Mouse (Mus musculus) liver, embryonic 13.5 days (tissue): ENCODE results near the gene Sh2b3. TPM values are rescaled to one million over a fixed set of nuclear protein-coding genes. Genes with fewer than 3 reads are reported as not detected.
"Not testable (repeated sequence)": the region's sequence is repeated elsewhere in the genome, so short reads cannot be mapped to it uniquely, and the experiment has no call there.

ENCODE experiments used
- ATAC-seq: fragments of 200-750 bp; cut with Nextera tagmentation; 2 replicates; pipeline ENCODE4 v1.8.0; 2017; ENCODE audit warnings: low read depth, mild to moderate bottlenecking, moderate number of reproducible peaks, moderate library complexity
- DNase-seq: peaks from one replicate; pipeline ENCODE4 v3.0.0; 2022
- H3K27ac ChIP-seq: fragments of 300-500 bp; sonication (generic); 2 replicates; pipeline ENCODE4 v1.5.1; 2015; ENCODE audit warnings: moderate library complexity, mild to moderate bottlenecking, inconsistent platforms
- H3K27me3 ChIP-seq: fragments of 300-500 bp; sonication (generic); 2 replicates; pipeline ENCODE4 v1.6.1; 2015; ENCODE audit warnings: mild to moderate bottlenecking, inconsistent platforms
- H3K36me3 ChIP-seq: fragments of 300-500 bp; sonication (generic); 2 replicates; pipeline ENCODE4 v1.6.1; 2015; ENCODE audit warnings: mild to moderate bottlenecking, inconsistent platforms
- H3K4me1 ChIP-seq: fragments of 300-500 bp; sonication (generic); replicated peaks from 2 replicates; pipeline ENCODE4 v1.6.1; 2015; ENCODE audit warnings: inconsistent platforms
- H3K4me2 ChIP-seq: fragments of 300-500 bp; sonication (generic); 2 replicates; pipeline ENCODE4 v1.6.1; 2015; ENCODE audit warnings: inconsistent platforms, mild to moderate bottlenecking, moderate library complexity
- H3K4me3 ChIP-seq: fragments of 300-500 bp; sonication (generic); replicated peaks from 2 replicates; pipeline ENCODE4 v1.5.1; 2015; ENCODE audit warnings: mild to moderate bottlenecking, inconsistent platforms
- H3K9ac ChIP-seq: fragments of 300-500 bp; sonication (generic); 2 replicates; pipeline ENCODE4 v1.6.1; 2015; ENCODE audit warnings: mild to moderate bottlenecking, inconsistent platforms
- H3K9me3 ChIP-seq: fragments of 300-500 bp; sonication (generic); replicated peaks from 2 replicates; pipeline ENCODE4 v1.6.1; 2016; ENCODE audit warnings: inconsistent platforms
- WGBS: fragments of 180-500 bp; shearing (Covaris S2); methylation state at CpG from one replicate; pipeline ENCODE4 v1.1.7; 2015; ENCODE audit not compliant: insufficient replicate concordance; 5-methylcytosine and 5-hydroxymethylcytosine counted together
- polyA plus RNA-seq: library from polyadenylated mRNA; unstranded; fragments of >200 nt; fragmentation: Nextera tagmentation; extraction: Ambion mirVana; gene quantifications from 2 replicates; pipeline ENCODE4 v1.2.1, GENCODE M21; 2015

Gene Sh2b3
- polyA plus RNA-seq, 1 experiment from 2014 or later = 6.1 TPM

- peaks cover 3% of the 10 kb centered on the region; the same call in 1 of the 2 replicates for H3K4me1 ChIP-seq
- H3K27me3 ChIP-seq = no peaks in the 10 kb centered on the region
- no peak overlapping the region for H3K27ac ChIP-seq
- 0 out of 2 replicates have a peak, but pooled peaks cover 3% of the 10 kb centered on the region for H3K9me3 ChIP-seq
- H3K4me3 ChIP-seq = no peak overlapping the region
- DNase-seq (no peak), ATAC-seq (no peak)
- no peaks in the 10 kb centered on the region for H3K36me3 ChIP-seq
- WGBS = 41% methylated on average over 5 of the region's 5 CpGs
- no peak overlapping the region for H3K9ac ChIP-seq
- no peak overlapping the region for H3K4me2 ChIP-seq
Measured at GRCm38 (mm10) chr5:121861964-121862363, 24.5 kb upstream of the Sh2b3 start.

- ATAC-seq = no peak
- H3K4me2 ChIP-seq = no peak overlapping the region
- no peak overlapping the region; the same call in 1 of the 2 replicates for H3K27ac ChIP-seq
- no peaks in the 10 kb centered on the region for H3K27me3 ChIP-seq
- no peak overlapping the region for H3K4me3 ChIP-seq
- DNase-seq = no peak
- H3K9ac ChIP-seq = no peak overlapping the region
- 0 out of 2 replicates have a peak, but pooled peaks cover 3% of the 10 kb centered on the region for H3K9me3 ChIP-seq
- peaks cover 9% of the 10 kb centered on the region; the same call in 1 of the 2 replicates for H3K4me1 ChIP-seq
- 67% methylated on average over 12 of the region's 12 CpGs for WGBS
- peaks cover 3% of the 10 kb centered on the region for H3K36me3 ChIP-seq
Measured at GRCm38 (mm10) chr5:121858427-121858826, 21.0 kb upstream of the Sh2b3 start.

- Histone ChIP-seq H3K4me3 (no peak overlapping the region), H3K27ac (no peak overlapping the region), H3K4me2 (no peak overlapping the region), H3K4me1 (peaks cover 11% of the 10 kb centered on the region), H3K36me3 (peaks cover 12% of the 10 kb centered on the region), H3K27me3 (no peaks in the 10 kb centered on the region), H3K9me3 (0 out of 2 replicates have a peak, but pooled peaks cover 3% of the 10 kb centered on the region), H3K9ac (no peak overlapping the region)
- ATAC-seq = no peak
- no peak for DNase-seq
- WGBS = 69% methylated on average over 11 of the region's 11 CpGs
Measured at GRCm38 (mm10) chr5:121856740-121857139, 19.3 kb upstream of the Sh2b3 start.

GRCm38 (mm10) chr5:121854768-121855167, 17.3 kb upstream of the Sh2b3 start:
- ATAC-seq (no peak), DNase-seq (no peak)
- peaks cover 29% of the 10 kb centered on the region for H3K4me1 ChIP-seq
- H3K9me3 ChIP-seq = no peaks in the 10 kb centered on the region
- no peak overlapping the region for H3K4me2 ChIP-seq
- no peaks in the 10 kb centered on the region for H3K27me3 ChIP-seq
- H3K36me3 ChIP-seq = peaks cover 19% of the 10 kb centered on the region
- H3K4me3 ChIP-seq = no peak overlapping the region
- H3K9ac ChIP-seq = no peak overlapping the region
- no peak overlapping the region for H3K27ac ChIP-seq
- 76% methylated on average over 10 of the region's 10 CpGs for WGBS

- no peak overlapping the region for H3K4me2 ChIP-seq
- no peaks in the 10 kb centered on the region for H3K27me3 ChIP-seq
- no peak overlapping the region for H3K9ac ChIP-seq
- WGBS = 75% methylated on average over 9 of the region's 9 CpGs
- peaks cover 37% of the 10 kb centered on the region for H3K4me1 ChIP-seq
- peak; percentile 59 for ATAC-seq
- H3K36me3 ChIP-seq = peaks cover 19% of the 10 kb centered on the region
- peak overlapping the region; percentile 56 for H3K27ac ChIP-seq
- no peak overlapping the region for H3K4me3 ChIP-seq
- no peak for DNase-seq
- H3K9me3 ChIP-seq = no peaks in the 10 kb centered on the region
Measured at GRCm38 (mm10) chr5:121853368-121854051, 16.1 kb upstream of the Sh2b3 start.

- H3K27ac ChIP-seq = peak overlapping the region; percentile 21; the same call in 1 of the 2 replicates
- DNase-seq = no peak
Measured at GRCm38 (mm10) chr5:121849478-121850349, 12.3 kb upstream of the Sh2b3 start.

GRCm38 (mm10) chr5:121848743-121849142, 11.3 kb upstream of the Sh2b3 start, which contains the start of gene Pheta1:
TSS of gene Pheta1 (plus strand) at chr5:121848984.
- WGBS = under 1% methylated on average over 42 of the region's 42 CpGs
- Histone ChIP-seq H3K4me2 (peak within 1 kb of the TSS; percentile 95), H3K9me3 (no peaks in the 10 kb centered on the region), H3K27me3 (peaks cover 20% of the 10 kb centered on the region), H3K4me3 (peak within 1 kb of the TSS; percentile 85), H3K27ac (peak within 1 kb of the TSS; percentile 78), H3K9ac (peak within 1 kb of the TSS; percentile 80), H3K4me1 (peaks cover 52% of the 10 kb centered on the region), H3K36me3 (peaks cover 19% of the 10 kb centered on the region)
- ATAC-seq (peak; percentile 88), DNase-seq (peak; percentile 86)

More at GRCm38 (mm10) chr5:121849478-121850349, 12.3 kb upstream of the Sh2b3 start:
- peaks cover 11% of the 10 kb centered on the region for H3K27me3 ChIP-seq
- peak overlapping the region; percentile 85 for H3K4me3 ChIP-seq
- peaks cover 19% of the 10 kb centered on the region for H3K36me3 ChIP-seq
- peaks cover 55% of the 10 kb centered on the region for H3K4me1 ChIP-seq
- no peaks in the 10 kb centered on the region for H3K9me3 ChIP-seq
- no peak for ATAC-seq
- peak overlapping the region; percentile 80 for H3K9ac ChIP-seq
- 41% methylated on average over 20 of the region's 20 CpGs for WGBS
- H3K4me2 ChIP-seq = peak overlapping the region; percentile 95

- H3K36me3 ChIP-seq = peaks cover 13% of the 10 kb centered on the region
- peak overlapping the region; percentile 80 for H3K9ac ChIP-seq
- ATAC-seq (peak; percentile 48), DNase-seq (no peak)
- H3K27ac ChIP-seq = peak overlapping the region; percentile 78
- peak overlapping the region; percentile 85 for H3K4me3 ChIP-seq
- H3K4me2 ChIP-seq = peak overlapping the region; percentile 95
- peaks cover 53% of the 10 kb centered on the region for H3K4me1 ChIP-seq
- peaks cover 27% of the 10 kb centered on the region for H3K27me3 ChIP-seq
- H3K9me3 ChIP-seq = no peaks in the 10 kb centered on the region
- 0% methylated on average over 17 of the region's 17 CpGs for WGBS
Measured at GRCm38 (mm10) chr5:121848035-121848519, 10.6 kb upstream of the Sh2b3 start.

- Histone ChIP-seq H3K27me3 (peaks cover 27% of the 10 kb centered on the region), H3K4me1 (peaks cover 60% of the 10 kb centered on the region)
- not testable (repeated sequence) for H3K27ac ChIP-seq, H3K4me2 ChIP-seq, H3K9me3 ChIP-seq, H3K4me3 ChIP-seq, H3K9ac ChIP-seq, DNase-seq, H3K36me3 ChIP-seq, ATAC-seq
- WGBS = 52% methylated on average over 3 of the region's 3 CpGs
Measured at GRCm38 (mm10) chr5:121847269-121847668, 9.8 kb upstream of the Sh2b3 start.

- DNase-seq = no peak
- 69% methylated on average over 11 of the region's 11 CpGs for WGBS
- no peak overlapping the region for H3K9ac ChIP-seq
- H3K36me3 ChIP-seq = 0 out of 2 replicates have a peak, but pooled peaks cover 4% of the 10 kb centered on the region
- peaks cover 63% of the 10 kb centered on the region for H3K4me1 ChIP-seq
- H3K4me3 ChIP-seq = no peak overlapping the region
- H3K27ac ChIP-seq = no peak overlapping the region
- H3K4me2 ChIP-seq = no peak overlapping the region
- no peaks in the 10 kb centered on the region for H3K9me3 ChIP-seq
- peaks cover 27% of the 10 kb centered on the region for H3K27me3 ChIP-seq
- no peak for ATAC-seq
Measured at GRCm38 (mm10) chr5:121846322-121846721, 8.9 kb upstream of the Sh2b3 start.

GRCm38 (mm10) chr5:121845361-121845760, 7.9 kb upstream of the Sh2b3 start:
- Histone ChIP-seq H3K9ac (no peak overlapping the region; the same call in 1 of the 2 replicates), H3K4me2 (0 out of 2 replicates have a peak overlapping the region, but pooled peaks have one; percentile 6)

More at GRCm38 (mm10) chr5:121845361-121845760, 7.9 kb upstream of the Sh2b3 start:
- Histone ChIP-seq H3K4me1 (peaks cover 53% of the 10 kb centered on the region), H3K4me3 (no peak overlapping the region), H3K9me3 (no peaks in the 10 kb centered on the region), H3K36me3 (no peaks in the 10 kb centered on the region), H3K27ac (no peak overlapping the region), H3K27me3 (peaks cover 27% of the 10 kb centered on the region)
- WGBS = 9% methylated on average over 4 of the region's 4 CpGs
- no peak for ATAC-seq
- DNase-seq = no peak
